Mouse (Mus musculus) urinary bladder, postnatal 14 days (tissue): ENCODE measurements around the gene Lgals3bp.
A peak's percentile ranks its signal among the peaks of the same experiment; 100 is the strongest.

Experiments
- DNase-seq: peaks from one replicate; pipeline ENCODE4 v3.0.0; 2021; ENCODE audit warnings: low spot score

Lgals3bp gene

DNA sequence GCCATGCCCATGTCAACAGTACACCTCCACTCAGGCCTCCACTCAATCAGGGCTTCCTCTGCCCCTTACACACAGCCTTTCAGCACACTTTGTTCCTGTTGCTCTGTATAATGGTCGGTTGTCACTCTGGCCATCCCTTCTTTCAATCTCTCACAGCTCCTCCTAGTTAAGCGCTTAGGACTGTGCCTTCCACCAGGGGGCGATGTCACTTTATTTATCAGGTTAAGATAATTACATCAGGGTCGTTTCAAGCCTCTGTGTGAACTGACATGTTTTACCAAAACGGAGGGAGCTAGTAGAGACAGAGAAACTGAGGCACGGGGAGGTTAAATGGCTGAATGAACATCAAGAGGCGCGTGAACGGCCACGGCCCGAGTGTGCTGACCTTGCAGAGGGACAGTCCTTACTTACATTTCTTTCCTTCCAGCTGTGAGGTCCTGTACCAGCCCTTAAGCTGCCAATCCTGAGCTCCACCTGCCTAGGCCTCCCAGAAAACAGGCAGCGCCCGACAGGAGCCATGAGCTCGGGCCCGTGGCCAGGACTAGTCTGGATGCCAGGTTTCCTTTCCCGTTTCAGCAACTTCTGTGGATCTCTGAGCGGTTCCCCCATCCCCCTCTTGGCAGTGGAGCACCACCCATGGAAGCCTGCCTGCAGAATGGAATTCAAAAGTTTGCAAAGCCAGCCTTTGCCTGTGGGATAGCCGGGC, 21.5 kb upstream of the Lgals3bp start:
- peak; percentile 84 for DNase-seq

DNA sequence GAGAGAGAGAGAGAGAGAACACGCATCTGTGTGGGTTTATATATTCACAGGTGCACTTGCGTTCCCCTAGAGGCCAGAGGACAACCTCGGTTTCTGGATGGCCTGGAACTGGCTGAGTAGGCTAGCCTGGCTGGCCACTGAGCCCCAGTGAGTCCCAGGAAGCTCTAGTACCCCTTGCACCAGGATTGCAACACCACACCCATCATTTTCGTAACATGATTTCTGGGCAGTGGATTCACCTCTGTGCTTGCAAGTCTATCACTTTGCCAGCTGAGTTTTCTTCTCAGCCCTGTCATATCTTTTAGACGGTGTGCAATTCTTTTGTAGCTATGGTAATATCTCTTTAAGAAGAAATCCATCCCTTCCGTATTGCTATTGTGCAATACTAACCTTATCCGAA, 18.4 kb upstream of the Lgals3bp start:
- DNase-seq, result no peak

DNA sequence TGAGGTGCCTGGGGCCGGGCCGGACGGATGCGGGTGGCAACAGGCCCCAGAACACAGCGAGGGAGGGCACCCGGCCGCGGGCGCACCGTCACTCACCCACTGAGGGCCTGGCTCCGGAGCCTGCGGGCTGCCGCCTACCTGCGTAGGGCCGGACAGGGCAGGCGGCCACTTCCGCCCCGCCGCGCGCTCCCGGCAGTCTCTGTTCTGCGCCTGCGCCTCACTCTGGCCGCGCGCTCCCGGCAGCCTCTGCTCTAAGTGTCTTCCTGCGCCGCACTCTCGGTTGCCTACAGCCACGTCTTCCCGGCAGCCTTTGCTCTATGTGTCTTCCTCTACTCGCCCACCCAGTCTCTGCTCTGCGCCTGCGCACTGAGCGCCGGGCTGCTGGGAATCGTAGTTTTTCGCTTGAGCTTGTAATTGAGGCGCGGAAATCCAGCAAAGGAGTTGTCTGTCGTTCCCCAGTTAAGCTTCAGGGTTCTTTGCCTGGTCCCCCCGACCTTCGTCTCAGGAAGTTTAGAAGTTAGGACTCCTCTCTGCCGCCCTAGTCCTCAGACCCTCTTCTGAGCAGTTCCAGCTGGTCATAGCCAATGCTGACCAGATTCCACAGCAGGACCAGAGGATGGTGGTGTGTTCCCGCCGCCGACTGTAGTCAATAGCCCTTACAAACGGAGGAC, 17.1 kb upstream of the Lgals3bp start, which contains the start of gene Cant1:
Gene Cant1 (minus strand): TSS at position 253 of the 671 bp plus-strand sequence.
- DNase-seq, result peak; percentile 98

- no peak for DNase-seq
Observed at GRCm38 (mm10) chr11:118418442-118418833, 16.5 kb upstream of the Lgals3bp start.

DNA sequence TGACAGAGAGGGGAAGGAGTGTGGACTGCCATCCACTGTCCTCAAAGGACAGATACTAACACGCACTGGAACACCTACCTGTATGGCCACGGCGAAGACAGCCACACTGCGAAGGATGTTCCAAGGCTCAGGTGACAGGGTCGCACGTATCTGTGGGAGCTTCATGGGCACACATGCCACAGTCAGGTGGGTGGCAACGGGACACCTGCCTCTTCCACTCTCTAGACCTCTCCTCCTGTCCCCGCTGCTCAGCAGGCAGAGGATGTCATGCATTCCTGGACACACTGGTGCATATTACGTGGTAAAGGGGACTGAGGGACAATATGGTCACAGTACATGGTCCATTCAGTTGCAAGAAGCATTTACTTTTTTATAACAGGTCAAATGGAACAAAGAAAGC, 15.6 kb upstream of the Lgals3bp start:
- no peak for DNase-seq

GRCm38 (mm10) chr11:118416046-118416445, 14.2 kb upstream of the Lgals3bp start:
- DNase-seq, result no peak

- DNase-seq, result no peak
Observed at GRCm38 (mm10) chr11:118415630-118416029, 13.7 kb upstream of the Lgals3bp start.

- no peak for DNase-seq
Observed at GRCm38 (mm10) chr11:118414270-118414669, 12.4 kb upstream of the Lgals3bp start.

GRCm38 (mm10) chr11:118413055-118413454, 11.2 kb upstream of the Lgals3bp start:
- DNase-seq, result no peak

GRCm38 (mm10) chr11:118412601-118413000, 10.7 kb upstream of the Lgals3bp start:
- DNase-seq, result no peak

- no peak for DNase-seq
Observed at GRCm38 (mm10) chr11:118411271-118411670, 9.4 kb upstream of the Lgals3bp start.

- DNase-seq, result no peak
Observed at GRCm38 (mm10) chr11:118410479-118410878, 8.6 kb upstream of the Lgals3bp start.

- no peak for DNase-seq
Observed at GRCm38 (mm10) chr11:118410073-118410444, 8.2 kb upstream of the Lgals3bp start.

DNA sequence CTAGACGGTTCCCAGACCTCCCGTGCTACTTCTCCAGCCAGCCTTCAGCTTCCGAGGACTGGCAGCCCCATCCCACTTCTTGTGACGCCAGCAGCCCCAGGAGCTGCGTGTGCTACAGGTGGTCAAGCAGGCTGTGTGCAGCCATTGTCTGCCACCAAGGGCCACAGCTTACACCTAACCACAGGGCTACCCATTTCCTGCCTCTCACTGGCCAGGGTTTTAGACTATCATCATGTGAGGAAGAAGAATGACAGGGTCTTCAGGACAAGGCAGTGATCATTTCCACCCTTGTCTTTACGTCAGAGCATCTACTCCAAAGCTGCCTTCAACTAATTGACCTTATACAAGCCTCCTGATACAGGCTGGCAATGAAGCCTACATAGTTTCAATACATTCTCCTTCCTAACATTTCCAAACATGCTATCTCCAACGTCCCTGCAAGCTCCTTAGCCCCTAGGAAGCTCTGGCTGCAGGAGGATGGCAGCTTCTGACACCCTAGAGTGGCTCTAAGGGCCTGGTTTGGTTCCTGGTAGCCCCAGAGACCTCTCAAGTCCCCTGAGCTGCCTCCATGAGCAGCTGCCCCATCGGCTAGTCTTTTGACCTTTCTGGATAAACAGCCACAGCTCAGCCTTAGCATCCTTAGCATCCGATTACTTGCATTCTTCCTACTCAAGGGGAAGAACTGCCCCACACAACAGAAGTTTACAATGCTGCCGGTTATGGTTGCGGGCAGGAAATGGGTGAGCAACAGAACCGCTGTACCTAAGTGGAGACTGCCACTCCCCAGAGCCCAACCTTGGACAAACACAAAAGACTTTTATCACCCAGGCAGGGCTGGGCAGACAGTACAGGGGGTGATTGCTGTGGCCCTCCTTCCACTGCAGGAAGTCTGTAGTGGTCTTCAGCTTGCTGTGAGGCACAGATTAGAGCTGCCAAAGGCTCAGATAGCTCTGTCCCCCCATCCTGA, 7.5 kb upstream of the Lgals3bp start:
- peak; percentile 61 for DNase-seq

GRCm38 (mm10) chr11:118408051-118408740, 6.3 kb upstream of the Lgals3bp start:
- DNase-seq, result no peak

GRCm38 (mm10) chr11:118407318-118407910, 5.5 kb upstream of the Lgals3bp start:
- DNase-seq, result peak; percentile 63

GRCm38 (mm10) chr11:118406521-118406920, 4.6 kb upstream of the Lgals3bp start:
- DNase-seq, result peak; percentile 3

GRCm38 (mm10) chr11:118405311-118405710, 3.4 kb upstream of the Lgals3bp start:
- peak; percentile 2 for DNase-seq

DNA sequence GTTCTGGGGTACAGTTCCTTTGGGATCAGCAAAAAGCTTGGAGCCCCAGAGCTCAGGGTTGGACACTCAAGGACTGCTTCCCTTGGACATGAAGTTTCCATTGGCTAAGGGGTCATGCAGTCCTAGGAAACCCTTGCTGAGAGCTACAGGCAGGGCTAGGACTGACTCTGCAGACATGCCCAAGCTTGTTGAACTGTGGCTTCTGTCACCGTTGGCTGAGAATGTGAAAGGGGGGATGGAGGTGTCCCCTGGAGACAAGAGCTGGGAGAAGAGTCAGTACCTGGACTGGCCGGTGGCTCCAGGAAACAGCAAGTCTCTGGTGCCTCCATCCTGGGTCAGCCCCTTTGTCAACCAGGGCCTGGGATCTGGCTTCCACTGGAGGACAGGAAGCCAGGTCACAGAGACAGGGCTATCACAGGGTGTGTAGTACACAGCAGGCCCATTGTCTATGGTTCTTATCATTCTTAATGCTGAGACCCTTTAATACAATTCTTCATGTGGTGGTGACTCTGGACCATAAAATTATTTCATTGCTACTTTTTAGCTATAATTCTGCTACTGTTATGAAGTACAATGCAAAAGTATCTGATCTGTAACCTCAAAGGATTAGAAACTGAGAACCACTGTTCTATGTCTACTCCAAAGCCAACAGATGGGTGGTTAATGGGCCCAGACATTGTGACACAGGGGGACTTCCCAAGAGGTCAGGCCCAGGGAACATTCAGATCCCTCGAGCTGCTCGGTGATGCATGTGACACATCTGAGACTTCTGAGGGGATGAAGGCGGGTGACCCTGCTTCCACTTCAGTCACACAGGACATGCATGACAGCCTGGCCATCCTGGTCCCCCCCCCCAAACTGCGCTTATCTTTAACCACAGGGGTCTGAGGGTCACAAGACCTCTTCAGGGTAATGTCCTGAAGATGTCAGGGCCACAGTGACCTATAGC, 2.3 kb upstream of the Lgals3bp start:
- peak; percentile 45 for DNase-seq

DNA sequence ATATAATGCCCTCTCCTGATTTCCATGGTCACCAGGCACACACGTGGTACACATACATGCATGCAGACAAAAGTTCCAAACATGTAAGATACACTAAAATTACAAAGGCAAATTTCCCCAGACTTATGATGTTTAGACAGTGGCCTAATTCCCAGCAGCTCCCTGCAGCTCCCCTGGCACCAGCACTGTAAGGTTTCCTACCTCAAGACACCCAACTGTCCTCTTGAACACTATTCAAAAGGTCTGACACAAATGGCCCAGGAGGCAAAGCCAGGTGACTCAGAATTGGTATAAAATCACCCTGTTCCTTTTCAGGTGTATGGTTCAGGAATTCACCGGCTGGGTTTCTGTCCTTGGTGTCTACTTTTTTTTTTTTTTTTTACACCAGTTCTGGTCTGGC, 1.3 kb upstream of the Lgals3bp start:
- peak; percentile 0 for DNase-seq
